Mouse (Mus musculus): ENCODE data around the gene Robo1.

GRCm38 (mm10) chr16:72788017-72788416 is 479.9 kb downstream of the Robo1 start:
- TF ChIP-seq CTCF (conservative IDR thresholded peaks at IDR 0.05; ENCODE audit: insufficient read depth, insufficient read length, low read depth, low read length) (no peak), POLR2A (IDR thresholded peaks at IDR 0.05; ENCODE audit: low read depth, low read length) (no peak)
